Mouse (Mus musculus) frontal cortex, adult 2 months (tissue): Measurements from ENCODE around the gene Lin7c. TPM values are rescaled to one million over a fixed set of nuclear protein-coding genes. Genes with fewer than 3 reads are reported as not detected.

Source experiments
- DNase-seq, 2 experiments: peaks; one replicate each; pipeline ENCODE4 v3.0.0; 2022; ENCODE audit warnings: low spot score in 1 of 2; ENCODE audit errors: extremely low spot score in 1 of 2
- polyA plus RNA-seq: library from polyadenylated mRNA; depleted of rRNA; stranded (reverse); fragments of >200 nt; gene quantifications from 2 replicates; pipeline ENCODE4 v1.2.3, GENCODE M21; 2012; rRNA removed

The Lin7c gene
- polyA plus RNA-seq, 1 experiment, result 36.6 TPM

DNA sequence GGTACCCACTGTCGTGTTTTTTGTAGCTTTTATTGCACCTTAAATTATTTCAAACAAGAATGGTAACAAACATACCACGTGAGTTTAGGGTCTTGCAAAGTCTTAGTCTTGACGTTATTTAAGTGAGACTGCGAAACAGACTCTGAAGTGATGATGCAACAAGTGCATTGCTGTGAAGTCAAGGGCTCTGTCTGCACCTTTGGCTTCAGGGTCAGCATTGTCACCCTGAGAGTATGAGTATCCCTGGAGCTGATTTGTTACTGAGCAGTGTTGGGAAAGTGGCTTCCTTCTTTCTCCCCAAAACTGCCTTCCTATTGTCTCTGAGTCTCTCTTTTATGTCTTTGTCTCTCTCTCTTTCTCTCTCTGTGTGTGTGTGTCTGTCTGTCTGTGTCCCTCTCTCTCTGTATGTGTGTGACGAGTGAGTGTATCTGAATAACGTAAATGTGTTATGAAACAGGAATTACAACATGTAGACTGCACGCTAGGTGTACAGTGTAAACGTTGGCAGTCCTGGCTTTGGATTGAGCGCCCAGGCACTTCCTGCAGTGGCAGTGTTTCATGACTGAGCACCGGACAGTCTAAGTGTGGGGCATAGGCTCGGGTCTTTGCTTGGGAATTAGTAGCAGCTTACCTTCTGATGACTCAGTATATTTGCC is 45.2 kb downstream of the Lin7c start:
- no peak for DNase-seq

DNA sequence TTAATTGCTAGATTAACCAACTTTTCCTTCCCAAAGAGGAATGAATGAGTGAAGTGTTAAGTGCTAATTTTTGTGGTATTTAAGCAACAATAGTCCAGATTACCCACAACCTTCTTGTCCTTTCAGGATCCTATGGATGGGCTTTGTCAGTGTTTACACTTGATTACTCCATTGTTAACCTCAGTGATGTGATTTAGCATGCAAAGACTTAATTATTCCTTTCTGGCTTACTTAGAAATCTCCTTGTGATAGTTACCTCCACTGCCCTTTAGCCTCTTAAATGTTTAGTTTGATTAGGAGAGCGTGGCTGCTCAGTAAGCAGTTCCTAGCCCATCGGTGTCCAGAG is 45.7 kb downstream of the Lin7c start:
- DNase-seq, result no peak

GRCm38 (mm10) chr2:109941973-109942444 is 51.4 kb downstream of the Lin7c start:
- DNase-seq, result no peak

DNA sequence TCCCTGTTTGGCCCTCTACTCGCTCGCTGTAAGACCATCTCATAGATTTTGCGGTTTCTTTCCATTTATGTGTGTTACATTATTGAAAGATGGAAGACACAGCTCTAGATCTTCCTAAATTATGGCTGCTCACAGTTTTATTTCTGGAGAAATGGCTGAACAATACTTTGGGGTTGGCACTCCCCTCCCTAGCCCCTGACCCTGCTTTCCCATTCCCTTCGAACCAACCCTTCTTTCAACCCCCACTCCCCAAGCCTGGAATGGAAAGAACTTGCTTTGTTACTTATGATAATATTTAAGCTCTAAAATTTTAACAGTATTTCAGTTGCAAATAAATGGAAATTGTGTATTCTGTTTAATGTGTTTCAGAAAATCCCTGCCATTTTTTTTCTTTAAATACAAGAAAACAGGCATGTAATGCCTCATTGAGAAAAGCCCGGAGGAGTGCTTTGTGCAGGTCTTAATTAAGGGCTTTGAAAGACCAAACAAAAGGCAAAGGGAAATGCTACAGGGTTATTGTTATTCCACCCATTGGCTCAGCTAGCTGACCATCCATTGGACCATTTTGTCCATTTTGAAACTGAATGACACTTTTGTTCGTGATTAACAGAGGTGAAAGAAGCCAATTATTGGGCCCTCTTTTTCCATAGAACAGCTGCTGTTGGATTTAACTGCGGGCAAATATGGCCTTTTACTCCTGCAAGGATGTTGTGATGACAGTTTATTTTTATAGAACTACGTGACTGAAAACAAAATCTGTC is 52.3 kb downstream of the Lin7c start:
- no peak for DNase-seq

GRCm38 (mm10) chr2:109944995-109945394 is 54.3 kb downstream of the Lin7c start:
- no peak for DNase-seq

DNA sequence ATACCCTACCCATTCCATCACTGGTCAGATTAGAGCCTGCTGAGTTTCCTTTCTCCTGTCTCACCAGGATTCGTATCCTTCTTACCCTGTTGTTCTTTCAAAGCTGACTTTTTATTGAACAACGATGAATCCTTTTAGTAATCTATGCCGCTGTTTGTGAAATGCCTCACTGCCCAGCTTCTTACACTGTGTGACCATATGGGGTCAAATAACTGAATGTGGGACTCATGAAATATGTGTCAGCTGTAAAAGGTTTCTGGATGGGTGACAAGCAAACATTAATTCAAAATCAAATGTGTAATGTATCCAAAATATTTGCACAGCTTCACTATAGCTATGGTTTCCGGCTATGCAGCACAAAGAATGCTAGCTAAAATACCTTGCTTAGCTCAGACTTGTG is 54.9 kb downstream of the Lin7c start:
- DNase-seq, result no peak

GRCm38 (mm10) chr2:109946426-109946825 is 55.8 kb downstream of the Lin7c start:
- no peak for DNase-seq

- no peak for DNase-seq
Measured at GRCm38 (mm10) chr2:109949519-109949918, 58.9 kb downstream of the Lin7c start.

- no peak for DNase-seq
Measured at GRCm38 (mm10) chr2:109950311-109950710, 59.7 kb downstream of the Lin7c start.

Other genes with a start within 250 kb of the Lin7c start
- gene Bdnf, start 216.2 kb upstream of the Lin7c start, polyA plus RNA-seq, result 8.2 and 8.8 TPM in 2 replicates
- gene Lgr4, start 26.8 kb downstream of the Lin7c start, polyA plus RNA-seq, result 28.3 and 29.1 TPM in 2 replicates
- gene Ccdc34, start 127.0 kb downstream of the Lin7c start, polyA plus RNA-seq, result 12.1 and 12.6 TPM in 2 replicates